In genomic region chr12:79857704-79858103, GRCm38 (mm10) we compare ENCODE assay signal across 15 mouse cellular contexts.
DNase-seq lines count a peak whose midpoint lies in the region; ATAC-seq and TF ChIP-seq lines count a peak whose summit lies in the region.
"Had no signal": no experiment of that assay in that cellular context is flagged by ENCODE, and none has a peak within 500 bp of the region (broad histone marks: within the 10 kb centered on the region; RNA-seq: fewer than 3 reads in every experiment).

No protein-coding gene starts in this region.

- TF ChIP-seq POLR2A in limb, embryonic 14.5 days (IDR thresholded peaks at IDR 0.05; ENCODE audit: borderline replicate concordance, extremely low read depth, insufficient read depth, insufficient read length): no peak

- 62% methylated on average over 6 of the region's 6 CpGs for WGBS in heart, embryonic 10.5 days
- 71% methylated on average over 6 of the region's 6 CpGs for WGBS in limb, embryonic 14.5 days
- 85% methylated on average over 6 of the region's 6 CpGs for WGBS in limb, embryonic 10.5 days
- WGBS in embryonic facial prominence, embryonic 12.5 days: 51% methylated on average over 6 of the region's 6 CpGs
- WGBS in stomach, embryonic 15.5 days: 47% methylated on average over 6 of the region's 6 CpGs

- H3K27me3 ChIP-seq in heart, embryonic 10.5 days (ENCODE audit: insufficient read depth, poor library complexity, severe bottlenecking): no peaks in the 10 kb centered on the region
- H3K27me3 ChIP-seq in limb, embryonic 14.5 days (ENCODE audit: control insufficient read depth, insufficient read depth, low read length): no peaks in the 10 kb centered on the region
- no peaks in the 10 kb centered on the region for H3K27me3 ChIP-seq in limb, embryonic 10.5 days (ENCODE audit: low read depth, poor library complexity, severe bottlenecking)
- no peaks in the 10 kb centered on the region for H3K27me3 ChIP-seq in embryonic facial prominence, embryonic 12.5 days
- no peaks in the 10 kb centered on the region for H3K27me3 ChIP-seq in stomach, embryonic 15.5 days (replicated peaks)

- H3K4me1 ChIP-seq in heart, embryonic 10.5 days: peaks cover 72% of the 10 kb centered on the region
- H3K4me1 ChIP-seq in limb, embryonic 14.5 days (ENCODE audit: control insufficient read depth, insufficient read depth, low read length): peaks cover 39% of the 10 kb centered on the region
- peaks cover 71% of the 10 kb centered on the region for H3K4me1 ChIP-seq in limb, embryonic 10.5 days
- H3K4me1 ChIP-seq in embryonic facial prominence, embryonic 12.5 days: peaks cover 48% of the 10 kb centered on the region
- H3K4me1 ChIP-seq in stomach, embryonic 15.5 days: peaks cover 47% of the 10 kb centered on the region

- no peaks in the 10 kb centered on the region for H3K9me3 ChIP-seq in heart, embryonic 10.5 days
- H3K9me3 ChIP-seq in limb, embryonic 14.5 days (ENCODE audit: control insufficient read depth, low read length): no peaks in the 10 kb centered on the region
- no peaks in the 10 kb centered on the region for H3K9me3 ChIP-seq in limb, embryonic 10.5 days (replicated peaks)
- H3K9me3 ChIP-seq in embryonic facial prominence, embryonic 12.5 days: 0 out of 2 replicates have a peak, but pooled peaks cover 3% of the 10 kb centered on the region
- H3K9me3 ChIP-seq in stomach, embryonic 15.5 days: no peaks in the 10 kb centered on the region

- no peak overlapping the region for H3K4me3 ChIP-seq in heart, embryonic 10.5 days
- H3K4me3 ChIP-seq in limb, embryonic 14.5 days (replicated peaks; ENCODE audit: low read length): no peak overlapping the region
- H3K4me3 ChIP-seq in limb, embryonic 10.5 days: no peak overlapping the region
- H3K4me3 ChIP-seq in embryonic facial prominence, embryonic 12.5 days: no peak overlapping the region
- no peak overlapping the region for H3K4me3 ChIP-seq in stomach, embryonic 15.5 days (replicated peaks)
- H3K4me3 ChIP-seq: megakaryocyte, embryonic 14.5 days had no signal

- DNase-seq in heart, embryonic 10.5 days (ENCODE audit: low spot score): no peak
- no peak for DNase-seq in heart, postnatal 4 days
- DNase-seq in limb, embryonic 14.5 days (ENCODE audit: low spot score): no peak
- DNase-seq in limb, embryonic 10.5 days (ENCODE audit: low spot score): no peak
- DNase-seq in layer of hippocampus, postnatal 10 days (ENCODE audit: low spot score in 2 of 2): no peak
- DNase-seq: adrenal gland, postnatal 10 days; cerebellum, adult 11-12 months; cerebellum, postnatal 36 days; gastrocnemius, postnatal 25 days; layer of hippocampus, postnatal 36 days; thymus, postnatal 36 days had no signal

- ATAC-seq in limb, embryonic 14.5 days (ENCODE audit: low FRiP score, low read depth): no peak
- ATAC-seq in embryonic facial prominence, embryonic 12.5 days (ENCODE audit: insufficient number of reproducible peaks, insufficient read depth, low FRiP score, low TSS enrichment): no peak
- ATAC-seq in stomach, embryonic 15.5 days (ENCODE audit: insufficient read depth, low FRiP score, low read depth): no peak
- ATAC-seq: hindbrain, embryonic 16.5 days had no signal

- H3K36me3 ChIP-seq in heart, embryonic 10.5 days: no peaks in the 10 kb centered on the region
- no peaks in the 10 kb centered on the region for H3K36me3 ChIP-seq in limb, embryonic 14.5 days (ENCODE audit: control insufficient read depth, insufficient read depth, low read length)
- H3K36me3 ChIP-seq in limb, embryonic 10.5 days: no peaks in the 10 kb centered on the region
- H3K36me3 ChIP-seq in embryonic facial prominence, embryonic 12.5 days: no peaks in the 10 kb centered on the region
- H3K36me3 ChIP-seq in stomach, embryonic 15.5 days: no peaks in the 10 kb centered on the region

- H3K9ac ChIP-seq in limb, embryonic 14.5 days (ENCODE audit: low read depth, low read length, severe bottlenecking): no peak overlapping the region
- no peak overlapping the region for H3K9ac ChIP-seq in embryonic facial prominence, embryonic 12.5 days
- H3K9ac ChIP-seq in stomach, embryonic 15.5 days: no peak overlapping the region

- peak overlapping the region; percentile 86; the same call in 1 of the 2 replicates for H3K27ac ChIP-seq in heart, embryonic 10.5 days
- H3K27ac ChIP-seq in limb, embryonic 14.5 days (replicated peaks; ENCODE audit: low read depth, low read length): 0 out of 2 replicates have a peak overlapping the region, but pooled peaks have one; percentile 70
- no peak overlapping the region for H3K27ac ChIP-seq in limb, embryonic 10.5 days
- 0 out of 2 replicates have a peak overlapping the region, but pooled peaks have one; percentile 86 for H3K27ac ChIP-seq in embryonic facial prominence, embryonic 12.5 days
- H3K27ac ChIP-seq in stomach, embryonic 15.5 days: peak overlapping the region; percentile 90

- H3K4me2 ChIP-seq in limb, embryonic 14.5 days (replicated peaks; ENCODE audit: low read depth, low read length, severe bottlenecking): no peak overlapping the region
- no peak overlapping the region for H3K4me2 ChIP-seq in embryonic facial prominence, embryonic 12.5 days (replicated peaks)
- no peak overlapping the region for H3K4me2 ChIP-seq in stomach, embryonic 15.5 days
